Mouse (Mus musculus) right cerebral cortex, postnatal 4 days (tissue): ENCODE data around the gene Sptbn4.
A peak's percentile ranks its signal among the peaks of the same experiment; 100 is the strongest.

ENCODE experiments used
- DNase-seq: peaks from one replicate; pipeline ENCODE4 v3.0.0-alpha.2; 2022

The Sptbn4 gene

GRCm38 (mm10) chr7:27428002-27428401 is 19.5 kb downstream of the Sptbn4 start:
- DNase-seq: no peak

GRCm38 (mm10) chr7:27427387-27427786 is 20.1 kb downstream of the Sptbn4 start:
- DNase-seq: no peak

GRCm38 (mm10) chr7:27423556-27424326 is 23.7 kb downstream of the Sptbn4 start:
- DNase-seq: no peak

- DNase-seq: no peak
Observed at GRCm38 (mm10) chr7:27419101-27419500, 28.4 kb downstream of the Sptbn4 start.

GRCm38 (mm10) chr7:27417151-27417550 is 30.3 kb downstream of the Sptbn4 start:
- no peak for DNase-seq

- peak; percentile 69 for DNase-seq
Observed at GRCm38 (mm10) chr7:27408379-27409176, 38.9 kb downstream of the Sptbn4 start.

- no peak for DNase-seq
Observed at GRCm38 (mm10) chr7:27407816-27408215, 39.7 kb downstream of the Sptbn4 start.

GRCm38 (mm10) chr7:27406481-27406880 is 41.0 kb downstream of the Sptbn4 start:
- no peak for DNase-seq

GRCm38 (mm10) chr7:27404203-27404942 is 43.1 kb downstream of the Sptbn4 start:
- no peak for DNase-seq

GRCm38 (mm10) chr7:27402675-27403074 is 44.8 kb downstream of the Sptbn4 start:
- peak; percentile 77 for DNase-seq

GRCm38 (mm10) chr7:27400545-27400944 is 46.9 kb downstream of the Sptbn4 start:
- DNase-seq: no peak

- peak; percentile 65 for DNase-seq
Observed at GRCm38 (mm10) chr7:27397048-27397949, 50.2 kb downstream of the Sptbn4 start.

GRCm38 (mm10) chr7:27396184-27397047 is 51.1 kb downstream of the Sptbn4 start:
- peak; percentile 68 for DNase-seq

- no peak for DNase-seq
Observed at GRCm38 (mm10) chr7:27395521-27396183, 51.8 kb downstream of the Sptbn4 start.

GRCm38 (mm10) chr7:27391416-27391815 is 56.1 kb downstream of the Sptbn4 start:
- DNase-seq: no peak

- DNase-seq: no peak
Observed at GRCm38 (mm10) chr7:27389213-27389612, 58.3 kb downstream of the Sptbn4 start.

GRCm38 (mm10) chr7:27384731-27385130 is 62.8 kb downstream of the Sptbn4 start:
- DNase-seq: peak; percentile 72

GRCm38 (mm10) chr7:27384134-27384533 is 63.4 kb downstream of the Sptbn4 start:
- no peak for DNase-seq

GRCm38 (mm10) chr7:27383233-27383632 is 64.3 kb downstream of the Sptbn4 start:
- DNase-seq: no peak

GRCm38 (mm10) chr7:27381560-27381959 is 65.9 kb downstream of the Sptbn4 start:
- DNase-seq: no peak

GRCm38 (mm10) chr7:27381009-27381408 is 66.5 kb downstream of the Sptbn4 start:
- no peak for DNase-seq
